Mouse (Mus musculus) liver, embryonic 15.5 days (tissue): ENCODE measurements at regions not wholly inside any gene's neighbourhood (a gene's known extent, or its start where the extent isn't known, plus 50 kb on each side); places are given as distances from the start of the nearest gene placed in this dataset.
A peak's percentile ranks its signal among the peaks of the same experiment; 100 is the strongest.

Experiments
- ATAC-seq: fragments of 200-750 bp; cut with Nextera tagmentation; 2 replicates; pipeline ENCODE4 v1.8.0; 2017; ENCODE audit warnings: moderate number of reproducible peaks, mild to moderate bottlenecking, moderate library complexity; ENCODE audit not compliant: insufficient read depth
- H3K27ac ChIP-seq: fragments of 300-500 bp; sonication (generic); replicated peaks from 2 replicates; pipeline ENCODE4 v1.5.1; 2015; ENCODE audit warnings: mild to moderate bottlenecking, inconsistent platforms
- H3K27me3 ChIP-seq: fragments of 300-500 bp; sonication (generic); 2 replicates; pipeline ENCODE4 v1.6.1; 2015; ENCODE audit warnings: mild to moderate bottlenecking, inconsistent platforms
- H3K36me3 ChIP-seq: fragments of 300-500 bp; sonication (generic); replicated peaks from 2 replicates; pipeline ENCODE4 v1.6.1; 2015; ENCODE audit warnings: moderate library complexity, mild to moderate bottlenecking, inconsistent platforms
- H3K4me1 ChIP-seq: fragments of 300-500 bp; sonication (generic); replicated peaks from 2 replicates; pipeline ENCODE4 v1.6.1; 2015; ENCODE audit warnings: inconsistent platforms
- H3K4me2 ChIP-seq: fragments of 300-500 bp; sonication (generic); 2 replicates; pipeline ENCODE4 v1.6.1; 2015; ENCODE audit warnings: moderate library complexity, mild to moderate bottlenecking, inconsistent platforms
- H3K4me3 ChIP-seq: fragments of 300-500 bp; sonication (generic); replicated peaks from 2 replicates; pipeline ENCODE4 v1.5.1; 2015; ENCODE audit warnings: mild to moderate bottlenecking, inconsistent platforms
- H3K9ac ChIP-seq: fragments of 300-500 bp; sonication (generic); 2 replicates; pipeline ENCODE4 v1.6.1; 2015; ENCODE audit warnings: moderate library complexity, mild to moderate bottlenecking, inconsistent platforms
- H3K9me3 ChIP-seq: fragments of 300-500 bp; sonication (generic); replicated peaks from 2 replicates; pipeline ENCODE4 v1.6.1; 2016; ENCODE audit warnings: inconsistent platforms
- WGBS: fragments of 180-500 bp; shearing (Covaris S2); methylation state at CpG from one replicate; pipeline ENCODE4 v1.1.7; 2015; ENCODE audit warnings: mixed read lengths; ENCODE audit not compliant: insufficient replicate concordance; 5-methylcytosine and 5-hydroxymethylcytosine counted together

DNA sequence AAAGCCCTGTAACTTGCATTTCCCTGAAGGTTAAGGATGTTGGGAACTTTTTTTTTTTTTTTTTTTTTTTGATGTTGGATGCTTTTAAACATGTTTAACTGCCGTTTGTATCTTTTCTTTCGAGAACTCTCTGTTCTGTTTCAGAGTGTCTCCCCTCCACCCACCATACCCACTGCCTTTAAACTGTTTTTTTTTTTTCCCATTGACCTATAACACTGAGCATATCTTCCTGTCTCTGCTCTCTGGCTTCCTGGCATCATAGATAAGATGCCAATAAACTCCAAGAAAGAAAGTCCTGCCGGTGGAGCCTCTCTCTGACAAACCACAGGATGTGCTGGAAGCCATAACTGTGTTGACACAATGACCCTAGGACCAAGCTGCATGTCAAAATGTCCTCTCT lies 128.6 kb downstream of the Pdgfra start:
- no peak overlapping the region for H3K4me2 ChIP-seq
- H3K4me1 ChIP-seq, result peaks cover 37% of the 10 kb centered on the region
- no peaks in the 10 kb centered on the region for H3K36me3 ChIP-seq
- no peaks in the 10 kb centered on the region for H3K27me3 ChIP-seq
- H3K9ac ChIP-seq, result no peak overlapping the region
- no peak overlapping the region for H3K27ac ChIP-seq
- no peak for ATAC-seq
- 12% methylated on average over 3 of the region's 3 CpGs for WGBS
- no peaks in the 10 kb centered on the region for H3K9me3 ChIP-seq
- H3K4me3 ChIP-seq, result no peak overlapping the region

DNA sequence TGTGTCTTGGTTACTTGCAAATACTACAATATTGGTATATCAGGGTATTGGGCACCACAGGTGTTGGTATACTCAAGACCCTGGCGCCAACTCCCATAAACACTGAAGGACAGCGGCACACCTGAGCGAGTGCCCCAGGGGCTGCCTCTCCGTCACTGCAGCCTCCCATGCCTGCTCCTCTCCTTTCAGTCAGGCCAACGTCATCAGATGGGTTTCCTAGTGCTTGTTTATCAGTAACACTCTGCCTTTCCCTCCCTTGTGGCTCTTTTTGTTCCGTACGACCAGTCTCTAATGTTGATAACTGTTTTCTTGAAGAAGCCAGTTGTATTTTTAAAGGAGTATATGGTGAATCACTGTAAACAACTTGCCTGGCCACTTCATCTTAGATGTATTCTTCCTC lies 129.4 kb downstream of the Pdgfra start:
- H3K36me3 ChIP-seq, result no peaks in the 10 kb centered on the region
- peak overlapping the region; percentile 8; the same call in 1 of the 2 replicates for H3K4me2 ChIP-seq
- peaks cover 45% of the 10 kb centered on the region for H3K4me1 ChIP-seq
- no peak overlapping the region for H3K4me3 ChIP-seq
- no peak overlapping the region for H3K27ac ChIP-seq
- no peaks in the 10 kb centered on the region for H3K9me3 ChIP-seq
- no peaks in the 10 kb centered on the region for H3K27me3 ChIP-seq
- no peak overlapping the region for H3K9ac ChIP-seq
- ATAC-seq, result no peak
- WGBS, result 26% methylated on average over 7 of the region's 7 CpGs

DNA sequence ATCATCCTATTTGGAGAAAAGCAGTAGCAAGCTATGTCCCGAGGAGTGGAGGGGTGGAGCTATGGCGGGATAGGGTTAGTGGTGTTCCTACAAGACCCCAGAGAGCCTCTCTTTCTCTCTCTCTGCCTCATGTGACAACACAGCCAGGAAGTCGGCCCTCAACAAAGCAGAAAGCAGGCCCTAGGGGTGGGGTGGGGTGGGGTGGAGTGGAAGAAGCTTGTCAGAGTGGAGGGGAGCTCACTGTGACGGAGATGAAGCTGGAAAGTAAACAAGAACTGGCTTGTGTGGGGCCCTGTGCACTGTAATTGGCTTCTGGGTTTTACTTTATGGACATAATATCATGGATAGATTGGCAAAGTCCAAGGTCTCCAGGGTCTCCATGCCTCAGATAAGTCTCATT lies 130.5 kb downstream of the Pdgfra start:
- 37% methylated on average over 4 of the region's 4 CpGs for WGBS
- Histone ChIP-seq H3K27me3 (no peaks in the 10 kb centered on the region), H3K4me3 (no peak overlapping the region), H3K9ac (no peak overlapping the region), H3K9me3 (no peaks in the 10 kb centered on the region), H3K4me2 (no peak overlapping the region), H3K36me3 (no peaks in the 10 kb centered on the region), H3K27ac (no peak overlapping the region), H3K4me1 (peaks cover 45% of the 10 kb centered on the region)
- ATAC-seq, result no peak; the same call in 1 of the 2 replicates

DNA sequence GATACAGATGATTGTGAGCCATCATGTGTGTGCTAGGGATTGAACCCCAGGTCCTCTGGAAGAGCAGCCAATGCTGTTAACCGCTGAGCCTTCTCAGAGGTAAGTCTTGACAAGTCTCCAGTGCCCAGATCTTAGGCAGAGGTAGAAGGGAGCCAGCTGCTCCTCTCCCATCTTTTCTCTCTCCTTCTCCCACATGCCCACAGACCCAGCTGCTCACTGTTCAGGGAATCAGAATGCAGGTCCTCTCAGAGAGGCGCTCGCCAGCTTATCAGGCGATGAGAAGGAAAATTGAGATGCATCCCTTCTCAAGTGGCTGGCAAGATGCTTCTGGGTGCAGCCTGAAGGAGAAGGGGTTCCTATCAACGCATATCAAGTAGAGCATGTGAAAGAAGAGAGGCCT lies 131.7 kb downstream of the Pdgfra start:
- H3K4me1 ChIP-seq, result peaks cover 45% of the 10 kb centered on the region
- H3K27me3 ChIP-seq, result no peaks in the 10 kb centered on the region
- no peak for ATAC-seq
- no peak overlapping the region for H3K27ac ChIP-seq
- H3K4me2 ChIP-seq, result no peak overlapping the region
- H3K9ac ChIP-seq, result no peak overlapping the region
- no peaks in the 10 kb centered on the region for H3K36me3 ChIP-seq
- WGBS, result 66% methylated on average over 5 of the region's 5 CpGs
- H3K4me3 ChIP-seq, result no peak overlapping the region
- no peaks in the 10 kb centered on the region for H3K9me3 ChIP-seq

DNA sequence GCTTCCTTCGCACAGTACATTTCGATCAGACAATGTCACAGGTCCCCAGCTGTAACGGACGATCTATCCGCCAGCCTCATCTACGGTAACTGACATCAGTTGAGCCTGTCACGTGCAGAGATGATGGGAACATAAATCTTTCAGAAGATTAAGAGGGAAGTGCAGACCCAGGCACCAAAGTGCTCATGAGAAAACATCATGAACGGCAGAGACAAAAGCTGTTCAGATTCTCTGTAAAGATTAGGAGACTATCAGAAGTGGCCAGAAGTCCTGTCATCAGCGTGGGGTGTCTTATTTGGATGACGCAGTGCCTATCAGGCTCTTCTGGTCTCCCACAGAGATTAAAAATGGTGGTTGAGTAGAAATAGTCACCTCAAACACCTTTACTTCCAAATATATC lies 133.9 kb downstream of the Pdgfra start:
- H3K4me2 ChIP-seq, result no peak overlapping the region
- ATAC-seq, result peak; percentile 69

DNA sequence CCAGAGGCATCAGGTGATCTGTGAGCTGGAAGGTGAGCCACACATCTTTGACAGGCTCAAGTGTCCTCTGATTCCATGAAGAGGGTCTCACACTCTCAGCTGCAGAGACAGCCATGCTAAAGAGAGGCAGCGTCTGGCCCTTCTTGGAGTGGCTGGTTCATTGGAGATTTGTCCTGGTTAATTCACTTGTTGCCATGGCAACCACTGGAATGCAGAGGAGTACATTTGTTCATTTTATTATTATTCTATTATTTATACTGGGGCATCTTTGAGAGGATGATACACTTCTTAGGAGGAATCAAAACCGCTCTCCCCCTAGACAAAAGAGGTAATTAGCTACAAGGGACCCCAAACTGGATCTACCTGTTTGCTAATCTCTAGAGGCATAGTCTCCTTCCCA lies 143.6 kb downstream of the Pdgfra start:
- no peak overlapping the region for H3K27ac ChIP-seq
- no peak overlapping the region for H3K4me3 ChIP-seq
- no peak for ATAC-seq
- no peaks in the 10 kb centered on the region for H3K27me3 ChIP-seq
- WGBS, result 73% methylated on average over 2 of the region's 2 CpGs
- no peak overlapping the region for H3K9ac ChIP-seq
- H3K36me3 ChIP-seq, result no peaks in the 10 kb centered on the region
- no peaks in the 10 kb centered on the region for H3K4me1 ChIP-seq
- no peak overlapping the region for H3K4me2 ChIP-seq
- H3K9me3 ChIP-seq, result no peaks in the 10 kb centered on the region

More for the DNA sequence above, 133.9 kb downstream of the Pdgfra start:
- no peak overlapping the region for H3K9ac ChIP-seq
- no peak overlapping the region for H3K27ac ChIP-seq
- H3K27me3 ChIP-seq, result no peaks in the 10 kb centered on the region
- no peaks in the 10 kb centered on the region for H3K9me3 ChIP-seq
- H3K4me3 ChIP-seq, result no peak overlapping the region
- 12% methylated on average over 10 of the region's 10 CpGs for WGBS
- H3K36me3 ChIP-seq, result no peaks in the 10 kb centered on the region
- H3K4me1 ChIP-seq, result peaks cover 30% of the 10 kb centered on the region

DNA sequence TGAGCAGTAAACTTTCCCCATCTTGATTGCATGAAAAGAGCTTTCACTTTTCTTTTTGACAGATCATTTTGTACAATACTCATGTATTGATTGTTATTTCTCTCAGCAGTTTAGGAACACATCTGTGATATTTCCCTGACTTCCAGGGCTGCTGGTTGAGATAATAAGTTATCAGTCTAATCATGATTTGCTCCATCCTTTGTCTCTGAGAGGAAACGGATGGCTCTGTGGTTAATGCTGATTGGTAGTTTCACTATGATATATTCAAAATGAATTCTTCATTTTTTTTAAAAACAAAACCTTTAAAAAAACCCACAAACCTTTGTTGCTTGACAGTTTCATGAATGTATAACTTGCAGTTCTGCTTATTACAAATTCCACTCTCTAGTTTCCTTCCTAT lies 160.8 kb downstream of the Pdgfra start:
- Histone ChIP-seq H3K4me3 (no peak overlapping the region), H3K36me3 (no peaks in the 10 kb centered on the region), H3K27me3 (no peaks in the 10 kb centered on the region), H3K9me3 (no peaks in the 10 kb centered on the region), H3K4me2 (no peak overlapping the region), H3K27ac (no peak overlapping the region), H3K4me1 (no peaks in the 10 kb centered on the region), H3K9ac (no peak overlapping the region)
- ATAC-seq, result no peak
- WGBS, result 28% methylated on average over 1 of the region's 1 CpGs

DNA sequence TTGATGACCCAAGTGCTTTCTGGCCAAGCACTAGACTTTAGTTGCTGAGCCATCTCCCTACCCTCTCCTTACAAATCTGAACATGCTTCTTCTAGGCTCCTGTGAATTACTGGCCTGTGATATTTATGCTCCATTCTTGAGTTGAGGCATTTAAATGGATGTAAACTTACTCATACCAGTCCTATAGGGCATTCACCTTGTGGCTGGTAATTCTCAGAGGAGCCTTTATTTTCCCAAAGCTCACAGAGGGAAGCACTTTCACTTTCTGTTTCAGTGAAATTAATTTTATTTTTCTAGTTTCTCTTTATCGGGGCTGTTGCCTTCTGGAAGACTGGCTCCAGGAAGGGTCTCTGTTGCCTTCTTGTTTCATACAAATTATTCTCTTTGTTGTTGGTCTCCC lies 163.9 kb downstream of the Pdgfra start:
- H3K4me3 ChIP-seq, result no peak overlapping the region
- H3K27me3 ChIP-seq, result no peaks in the 10 kb centered on the region
- no peaks in the 10 kb centered on the region for H3K9me3 ChIP-seq
- no peaks in the 10 kb centered on the region for H3K4me1 ChIP-seq
- no peak overlapping the region for H3K9ac ChIP-seq
- 64% methylated on average over 1 of the region's 1 CpGs for WGBS
- ATAC-seq, result no peak
- no peak overlapping the region for H3K4me2 ChIP-seq
- H3K36me3 ChIP-seq, result no peaks in the 10 kb centered on the region
- no peak overlapping the region for H3K27ac ChIP-seq

DNA sequence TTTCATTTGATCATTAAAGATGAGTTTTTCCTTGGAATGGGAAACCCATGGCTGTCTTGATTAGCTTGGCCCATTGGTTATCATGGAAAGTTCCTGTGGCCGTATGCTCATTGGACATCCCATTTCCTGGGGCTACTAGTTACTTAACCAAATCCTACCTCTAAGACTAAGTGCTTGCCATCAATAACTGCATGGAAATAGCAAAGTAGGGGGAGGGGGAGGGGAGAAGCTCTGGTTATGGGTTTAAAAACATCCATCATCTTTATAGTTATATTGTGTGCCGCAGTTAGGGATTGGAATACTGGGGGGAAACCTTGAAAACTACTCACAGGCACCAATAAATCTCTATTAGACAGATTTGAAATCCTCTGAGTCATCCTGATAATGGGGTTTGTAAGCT lies 168.4 kb downstream of the Pdgfra start:
- Histone ChIP-seq H3K4me1 (no peaks in the 10 kb centered on the region), H3K36me3 (no peaks in the 10 kb centered on the region), H3K4me2 (no peak overlapping the region), H3K9ac (no peak overlapping the region), H3K4me3 (no peak overlapping the region), H3K27ac (no peak overlapping the region), H3K27me3 (no peaks in the 10 kb centered on the region), H3K9me3 (no peaks in the 10 kb centered on the region)
- WGBS, result 54% methylated on average over 2 of the region's 2 CpGs
- no peak for ATAC-seq

DNA sequence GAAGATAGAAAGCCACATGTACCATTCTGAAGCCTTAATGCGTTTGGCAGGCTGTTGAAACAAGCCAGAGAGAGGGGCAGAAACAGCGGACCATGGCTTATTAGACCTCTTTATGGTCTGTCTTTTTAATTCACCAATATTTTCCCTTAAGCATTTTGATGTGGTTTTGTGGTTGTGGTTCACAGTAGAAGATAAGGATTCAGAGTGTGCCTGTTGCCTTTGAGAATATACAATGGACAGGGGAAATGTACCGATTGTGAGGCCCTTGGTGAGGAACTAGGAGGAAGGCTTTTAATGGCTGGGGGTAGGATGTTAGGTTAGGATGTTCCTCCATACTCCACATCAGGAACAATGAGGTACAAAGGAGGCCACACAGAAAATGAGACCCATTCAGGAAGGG lies 182.0 kb downstream of the Pdgfra start:
- no peak overlapping the region for H3K4me2 ChIP-seq
- no peaks in the 10 kb centered on the region for H3K27me3 ChIP-seq
- H3K4me3 ChIP-seq, result no peak overlapping the region
- no peak for ATAC-seq
- no peaks in the 10 kb centered on the region for H3K9me3 ChIP-seq
- no peak overlapping the region for H3K9ac ChIP-seq
- H3K27ac ChIP-seq, result no peak overlapping the region
- no peaks in the 10 kb centered on the region for H3K36me3 ChIP-seq
- no peaks in the 10 kb centered on the region for H3K4me1 ChIP-seq
- 28% methylated on average over 3 of the region's 3 CpGs for WGBS

DNA sequence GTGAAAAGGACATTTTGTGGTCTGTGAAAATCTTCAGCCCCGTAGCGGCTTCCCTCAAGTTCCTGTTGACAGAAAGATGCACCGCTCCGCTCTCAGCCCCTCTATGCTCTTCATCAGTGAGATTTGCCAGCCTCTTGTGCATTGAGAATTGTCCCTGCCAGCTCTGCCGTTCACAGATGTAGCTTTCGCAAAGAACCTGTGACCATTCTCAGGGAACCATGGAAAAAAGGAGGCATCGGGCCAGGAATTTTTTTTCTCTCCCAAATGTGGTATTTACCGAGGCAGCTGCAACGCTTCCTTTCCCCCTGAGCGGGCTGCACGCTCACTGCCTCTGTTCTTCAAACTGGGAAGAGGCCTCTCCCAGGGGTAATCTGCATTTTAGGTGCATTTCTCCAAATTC lies 184.4 kb downstream of the Pdgfra start:
- no peak for ATAC-seq
- H3K27me3 ChIP-seq, result no peaks in the 10 kb centered on the region
- no peak overlapping the region for H3K9ac ChIP-seq
- no peak overlapping the region for H3K4me2 ChIP-seq
- no peak overlapping the region for H3K4me3 ChIP-seq
- H3K4me1 ChIP-seq, result no peaks in the 10 kb centered on the region
- 66% methylated on average over 11 of the region's 11 CpGs for WGBS
- H3K27ac ChIP-seq, result no peak overlapping the region
- H3K9me3 ChIP-seq, result no peaks in the 10 kb centered on the region
- H3K36me3 ChIP-seq, result no peaks in the 10 kb centered on the region

DNA sequence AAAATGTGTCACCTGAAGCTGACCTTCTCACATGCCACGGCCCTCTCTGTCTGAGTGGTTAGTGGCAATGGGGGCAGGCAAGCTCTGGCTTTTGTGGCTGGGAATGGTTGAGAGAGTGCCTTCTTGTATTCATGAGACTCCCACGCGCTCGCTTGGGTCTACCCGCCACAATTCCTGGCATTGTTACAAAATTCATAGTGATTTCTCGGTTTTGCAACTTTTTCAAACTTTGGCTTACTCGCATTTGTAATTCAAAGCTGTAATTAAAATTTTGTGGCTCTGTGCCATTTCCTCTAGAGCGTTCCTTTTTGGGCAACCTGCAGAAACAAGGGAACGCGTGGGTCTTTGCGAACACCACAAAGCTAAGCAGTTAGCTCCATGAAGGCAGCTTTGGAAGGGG lies 186.3 kb downstream of the Pdgfra start:
- H3K36me3 ChIP-seq, result no peaks in the 10 kb centered on the region
- H3K9me3 ChIP-seq, result no peaks in the 10 kb centered on the region
- no peak overlapping the region for H3K27ac ChIP-seq
- no peak overlapping the region for H3K4me3 ChIP-seq
- ATAC-seq, result no peak
- no peaks in the 10 kb centered on the region for H3K27me3 ChIP-seq
- no peak overlapping the region for H3K4me2 ChIP-seq
- H3K4me1 ChIP-seq, result no peaks in the 10 kb centered on the region
- no peak overlapping the region for H3K9ac ChIP-seq
- WGBS, result 85% methylated on average over 11 of the region's 11 CpGs
